Mouse (Mus musculus) heart, adult 2 months (tissue): ENCODE measurements at regions not wholly inside any gene's neighbourhood (a gene's known extent, or its start where the extent isn't known, plus 50 kb on each side); places are given as distances from the start of the nearest gene placed in this dataset.

Source experiments
- DNase-seq, 2 experiments: peaks; one replicate each; pipeline ENCODE4 v3.0.0; 2021
- H3K27ac ChIP-seq: fragments of 200-600 bp; 2 replicates; pipeline ENCODE4 v1.8.1; 2022
- H3K27me3 ChIP-seq: fragments of 200-500 bp; 2 replicates; pipeline ENCODE4 v1.6.1; 2012; ENCODE audit warnings: mild to moderate bottlenecking, low read length, inconsistent platforms, mixed read lengths; ENCODE audit not compliant: control insufficient read depth, insufficient read depth
- H3K36me3 ChIP-seq: fragments of 200-500 bp; 2 replicates; pipeline ENCODE4 v1.6.1; 2012; ENCODE audit warnings: low read length, inconsistent platforms; ENCODE audit not compliant: control insufficient read depth, insufficient read depth
- H3K4me1 ChIP-seq: fragments of 200-500 bp; 2 replicates; pipeline ENCODE4 v1.6.1; 2011; ENCODE audit warnings: low read length; ENCODE audit not compliant: control insufficient read depth, insufficient read depth
- H3K4me3 ChIP-seq: fragments of 200-600 bp; 2 replicates; pipeline ENCODE4 v1.8.1; 2022
- H3K79me2 ChIP-seq: fragments of 200-500 bp; replicated peaks from 2 replicates; pipeline ENCODE4 v1.6.1; 2012; ENCODE audit warnings: mild to moderate bottlenecking, inconsistent platforms, low read length, moderate library complexity, mixed read lengths; ENCODE audit not compliant: control insufficient read depth, insufficient read depth
- H3K9ac ChIP-seq: fragments of 200-500 bp; 2 replicates; pipeline ENCODE4 v1.6.1; 2012; ENCODE audit warnings: low read depth, mild to moderate bottlenecking, control low read depth, inconsistent platforms, low read length, mixed read lengths
- CTCF ChIP-seq: fragments of 200-600 bp; IDR thresholded peaks from 2 replicates; pipeline ENCODE4 v1.8.1; 2022; ENCODE audit warnings: antibody characterized with exemption, mild to moderate bottlenecking, moderate library complexity
- EP300 ChIP-seq: fragments of 200-500 bp; IDR thresholded peaks from 2 replicates; pipeline ENCODE4 v1.6.1; 2011; ENCODE audit warnings: low read depth, low read length, control low read depth; ENCODE audit not compliant: insufficient read depth
- POLR2A ChIP-seq: fragments of 200-500 bp; IDR thresholded peaks from 2 replicates; pipeline ENCODE4 v1.6.1; 2011; ENCODE audit warnings: mild to moderate bottlenecking, low read depth, low read length, control low read depth; ENCODE audit not compliant: insufficient read depth
- WGBS: fragments of 180-500 bp; shearing (Covaris S2); methylation state at CpG from one replicate; pipeline ENCODE4 v1.1.7; 2018; 5-methylcytosine and 5-hydroxymethylcytosine counted together
- intact Hi-C: fragments of 180-260 bp; cut with DNase I; formaldehyde crosslinking; loops from one replicate; pipeline ENCODE4 v1.15.1; 2025

DNA sequence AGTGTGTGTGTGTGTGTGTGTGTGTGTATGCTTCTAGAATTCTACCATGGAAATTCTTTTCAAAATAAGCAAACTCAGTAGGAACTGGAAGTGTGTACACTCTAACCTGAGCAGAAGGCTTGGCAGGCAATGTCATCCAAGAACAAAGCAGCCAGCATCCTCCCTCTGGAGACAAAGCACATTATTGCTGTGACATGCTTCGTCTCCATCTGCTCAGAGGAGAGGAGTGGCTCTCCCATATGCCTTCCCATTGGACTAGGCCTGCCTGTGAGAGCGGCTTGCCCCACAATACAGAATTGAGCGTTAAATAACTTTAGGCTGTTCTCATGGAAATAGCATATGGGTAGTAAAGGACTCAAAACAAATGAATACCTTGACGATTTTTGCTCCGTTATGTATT, 333.5 kb downstream of the Cmpk2 start:
- Histone ChIP-seq H3K4me3 (no peak overlapping the region), H3K27me3 (no peaks in the 10 kb centered on the region), H3K27ac (no peak overlapping the region), H3K79me2 (no peaks in the 10 kb centered on the region), H3K36me3 (no peaks in the 10 kb centered on the region), H3K4me1 (no peaks in the 10 kb centered on the region), H3K9ac (no peak overlapping the region)
- intact Hi-C loops: no loop called here
- 86% methylated on average over 5 of the region's 5 CpGs for WGBS
- no peak for DNase-seq
- TF ChIP-seq POLR2A (no peak), EP300 (no peak), CTCF (no peak)

DNA sequence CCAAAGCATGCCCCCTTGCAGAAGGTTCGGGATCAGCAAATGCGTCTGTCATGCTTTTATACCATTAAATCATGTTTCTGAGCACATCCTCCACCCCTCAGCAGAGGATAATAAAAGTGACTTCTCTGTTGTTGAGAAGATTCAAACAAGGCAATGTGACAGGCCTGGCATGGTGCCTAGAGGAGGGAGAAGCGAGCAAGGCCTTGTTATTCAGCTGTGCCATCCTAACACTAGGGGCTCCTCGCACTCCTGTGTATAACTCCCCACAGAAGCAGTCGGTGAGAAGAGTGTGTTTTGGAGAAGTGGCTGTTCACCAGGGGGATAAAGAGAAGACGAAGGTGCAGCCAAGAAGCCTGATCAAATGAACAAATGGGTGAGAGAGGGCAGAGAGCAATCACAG, 330.3 kb downstream of the Cmpk2 start:
- H3K79me2 ChIP-seq: no peaks in the 10 kb centered on the region
- WGBS: 84% methylated on average over 6 of the region's 6 CpGs
- TF ChIP-seq EP300 (no peak), CTCF (no peak), POLR2A (no peak)

DNA sequence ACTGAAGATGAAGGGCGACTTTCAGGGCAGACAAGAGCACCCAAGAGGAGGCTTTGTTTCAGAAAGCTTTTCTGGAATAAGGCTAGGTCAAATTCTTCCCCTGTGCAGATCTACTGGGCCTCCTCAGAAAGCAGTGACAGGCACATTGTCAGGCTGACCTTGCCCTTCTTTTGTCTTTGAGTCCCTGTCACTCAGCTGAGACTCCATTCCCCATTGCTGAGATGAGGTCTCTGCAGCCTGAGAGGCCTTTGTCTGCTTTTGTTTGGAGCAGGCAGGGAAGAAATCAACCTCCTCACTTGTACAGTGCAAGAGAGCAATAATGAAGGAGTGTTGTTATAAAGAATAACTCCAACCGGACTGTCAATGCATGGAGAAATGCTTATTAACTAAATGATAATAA, 327.4 kb downstream of the Cmpk2 start:
- intact Hi-C loops: no loop called here
- Histone ChIP-seq H3K27ac (no peak overlapping the region), H3K36me3 (no peaks in the 10 kb centered on the region), H3K27me3 (no peaks in the 10 kb centered on the region), H3K79me2 (no peaks in the 10 kb centered on the region), H3K4me1 (no peaks in the 10 kb centered on the region), H3K9ac (no peak overlapping the region), H3K4me3 (no peak overlapping the region)
- TF ChIP-seq EP300: no peak
- DNase-seq: no peak
- WGBS: 76% methylated on average over 2 of the region's 2 CpGs

More for the DNA sequence above, 330.3 kb downstream of the Cmpk2 start:
- H3K4me3 ChIP-seq: no peak overlapping the region
- H3K4me1 ChIP-seq: no peaks in the 10 kb centered on the region
- H3K9ac ChIP-seq: no peak overlapping the region
- H3K36me3 ChIP-seq: no peaks in the 10 kb centered on the region
- no peak overlapping the region for H3K27ac ChIP-seq
- DNase-seq: no peak
- intact Hi-C loops: no loop called here
- no peaks in the 10 kb centered on the region for H3K27me3 ChIP-seq

DNA sequence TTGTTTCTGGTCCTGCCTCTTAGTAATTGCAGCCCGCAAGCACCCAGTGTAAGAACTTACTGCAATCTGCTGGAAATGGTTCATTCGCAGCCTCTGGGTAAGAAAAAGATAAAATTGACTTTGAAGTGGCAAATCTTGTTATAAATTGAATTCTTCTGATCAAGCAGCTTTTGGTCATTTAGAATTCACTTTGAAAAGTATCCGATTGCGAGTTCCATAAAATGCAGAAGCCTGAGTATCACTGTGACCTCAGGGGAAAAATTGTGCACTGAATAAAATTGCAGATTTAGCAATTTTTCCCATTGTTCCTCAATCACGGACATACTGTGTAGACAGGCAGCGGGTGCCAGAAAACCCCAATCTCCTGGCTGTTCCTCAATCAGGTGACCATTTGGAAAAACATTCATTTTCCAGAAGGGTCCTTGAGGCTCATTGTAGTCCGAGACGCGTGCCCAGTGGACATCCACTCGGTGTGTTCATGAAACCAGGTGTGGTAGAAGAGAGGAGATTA, 320.4 kb downstream of the Cmpk2 start:
- no peak overlapping the region for H3K27ac ChIP-seq
- intact Hi-C loops: no loop called here
- no peak overlapping the region for H3K4me3 ChIP-seq
- TF ChIP-seq EP300 (no peak), CTCF (no peak), POLR2A (no peak)
- no peak for DNase-seq
- WGBS: 90% methylated on average over 10 of the region's 10 CpGs
- H3K27me3 ChIP-seq: no peaks in the 10 kb centered on the region
- H3K9ac ChIP-seq: no peak overlapping the region
- H3K36me3 ChIP-seq: no peaks in the 10 kb centered on the region
- no peaks in the 10 kb centered on the region for H3K79me2 ChIP-seq
- no peaks in the 10 kb centered on the region for H3K4me1 ChIP-seq

- Histone ChIP-seq H3K4me1 (no peaks in the 10 kb centered on the region), H3K9ac (no peak overlapping the region), H3K27ac (no peak overlapping the region), H3K27me3 (no peaks in the 10 kb centered on the region), H3K36me3 (no peaks in the 10 kb centered on the region), H3K4me3 (no peak overlapping the region), H3K79me2 (no peaks in the 10 kb centered on the region)
- TF ChIP-seq CTCF (no peak), POLR2A (no peak), EP300 (no peak)
- intact Hi-C loops: no loop called here
- DNase-seq: no peak
- WGBS: 26% methylated on average over 2 of the region's 2 CpGs
Measured at GRCm38 (mm10) chr12:26785550-26785949, 316.5 kb downstream of the Cmpk2 start.

GRCm38 (mm10) chr12:26784426-26784825, 315.4 kb downstream of the Cmpk2 start:
- TF ChIP-seq EP300: no peak
- TF ChIP-seq POLR2A: no peak
- no peak for TF ChIP-seq CTCF
- Histone ChIP-seq H3K9ac (no peak overlapping the region), H3K27ac (no peak overlapping the region), H3K4me3 (no peak overlapping the region), H3K36me3 (no peaks in the 10 kb centered on the region), H3K79me2 (no peaks in the 10 kb centered on the region), H3K27me3 (no peaks in the 10 kb centered on the region), H3K4me1 (no peaks in the 10 kb centered on the region)
- intact Hi-C loops: no loop called here
- no peak for DNase-seq
- 91% methylated on average over 3 of the region's 3 CpGs for WGBS

GRCm38 (mm10) chr12:26783800-26784199, 314.8 kb downstream of the Cmpk2 start:
- H3K79me2 ChIP-seq: no peaks in the 10 kb centered on the region
- no peaks in the 10 kb centered on the region for H3K36me3 ChIP-seq
- intact Hi-C loops: no loop called here
- H3K4me3 ChIP-seq: no peak overlapping the region
- TF ChIP-seq POLR2A (no peak), CTCF (no peak), EP300 (no peak)
- no peaks in the 10 kb centered on the region for H3K4me1 ChIP-seq
- WGBS: 74% methylated on average over 3 of the region's 3 CpGs
- H3K9ac ChIP-seq: no peak overlapping the region
- no peak overlapping the region for H3K27ac ChIP-seq
- H3K27me3 ChIP-seq: no peaks in the 10 kb centered on the region
- no peak for DNase-seq
